Mouse (Mus musculus) hindbrain, embryonic 15.5 days (tissue): ENCODE measurements around the gene Cdc34b. TPM values are rescaled to one million over a fixed set of nuclear protein-coding genes. Genes with fewer than 3 reads are reported as not detected.

Source experiments
- ATAC-seq: fragments of 200-750 bp; cut with Nextera tagmentation; 2 replicates; pipeline ENCODE4 v1.8.0; 2017; ENCODE audit warnings: low read depth, moderate number of reproducible peaks, moderate TSS enrichment; ENCODE audit not compliant: low FRiP score
- H3K27ac ChIP-seq: fragments of 300-500 bp; sonication (generic); replicated peaks from 2 replicates; pipeline ENCODE4 v1.5.1; 2015; ENCODE audit warnings: mild to moderate bottlenecking, inconsistent platforms
- H3K27me3 ChIP-seq: fragments of 300-500 bp; sonication (generic); 2 replicates; pipeline ENCODE4 v1.6.1; 2015; ENCODE audit warnings: control low read depth, inconsistent platforms
- H3K36me3 ChIP-seq: fragments of 300-500 bp; sonication (generic); 2 replicates; pipeline ENCODE4 v1.6.1; 2015; ENCODE audit warnings: control low read depth, inconsistent platforms
- H3K4me1 ChIP-seq: fragments of 300-500 bp; sonication (generic); replicated peaks from 2 replicates; pipeline ENCODE4 v1.6.1; 2015; ENCODE audit warnings: control low read depth, inconsistent platforms
- H3K4me2 ChIP-seq: fragments of 300-500 bp; sonication (generic); 2 replicates; pipeline ENCODE4 v1.6.1; 2015; ENCODE audit warnings: moderate library complexity, mild to moderate bottlenecking, inconsistent platforms
- H3K4me3 ChIP-seq: fragments of 300-500 bp; sonication (generic); 2 replicates; pipeline ENCODE4 v1.5.1; 2015; ENCODE audit warnings: mild to moderate bottlenecking, inconsistent platforms
- H3K9ac ChIP-seq: fragments of 300-500 bp; sonication (generic); 2 replicates; pipeline ENCODE4 v1.6.1; 2015; ENCODE audit warnings: inconsistent platforms
- H3K9me3 ChIP-seq: fragments of 300-500 bp; sonication (generic); 2 replicates; pipeline ENCODE4 v1.6.1; 2016; ENCODE audit warnings: control low read depth, inconsistent platforms
- polyA plus RNA-seq: library from polyadenylated mRNA; unstranded; fragments of >200 nt; fragmentation: Nextera tagmentation; extraction: Ambion mirVana; gene quantifications from 2 replicates; pipeline ENCODE4 v1.2.1, GENCODE M21; 2015

Gene Cdc34b
- polyA plus RNA-seq, 1 experiment from 2014 or later, result not detected

- no peak overlapping the region for H3K27ac ChIP-seq
- no peaks in the 10 kb centered on the region for H3K27me3 ChIP-seq
- H3K4me3 ChIP-seq, result no peak overlapping the region
- ATAC-seq, result no peak
- no peak overlapping the region for H3K9ac ChIP-seq
- no peaks in the 10 kb centered on the region for H3K4me1 ChIP-seq
- no peaks in the 10 kb centered on the region for H3K9me3 ChIP-seq
- no peak overlapping the region for H3K4me2 ChIP-seq
- H3K36me3 ChIP-seq, result no peaks in the 10 kb centered on the region
Observed at GRCm38 (mm10) chr11:94791700-94792099, 50.1 kb downstream of the Cdc34b start.

Other genes with a start within 250 kb of the Cdc34b start
- 1.0 and 2.5 TPM in 2 replicates for gene Epn3, start 241.8 kb upstream of the Cdc34b start, polyA plus RNA-seq
- gene Mycbpap, start 220.0 kb upstream of the Cdc34b start, polyA plus RNA-seq, result 3.8 and 4.8 TPM in 2 replicates
- 8.6 and 9.3 TPM in 2 replicates for gene Rsad1, start 192.5 kb upstream of the Cdc34b start, polyA plus RNA-seq
- gene Chad, start 176.7 kb upstream of the Cdc34b start, polyA plus RNA-seq, result 0.34 and 0.54 TPM in 2 replicates
- 2.0 and 2.2 TPM in 2 replicates for gene Acsf2, start 139.9 kb upstream of the Cdc34b start, polyA plus RNA-seq
- gene Lrrc59, start 112.0 kb upstream of the Cdc34b start, polyA plus RNA-seq, result 160 and 164 TPM in 2 replicates
- 139 and 155 TPM in 2 replicates for gene Mrpl27, start 88.0 kb upstream of the Cdc34b start, polyA plus RNA-seq
- 4.0 and 5.8 TPM in 2 replicates for gene Eme1, start 87.8 kb upstream of the Cdc34b start, polyA plus RNA-seq
- 13.6 and 15.1 TPM in 2 replicates for gene Xylt2, start 64.3 kb upstream of the Cdc34b start, polyA plus RNA-seq
- gene Gm11541, start 37.3 kb upstream of the Cdc34b start, polyA plus RNA-seq, result 0.17 and 0.30 TPM in 2 replicates
- gene Tmem92, start 40.9 kb downstream of the Cdc34b start, polyA plus RNA-seq, result not detected in 2 replicates
- 120 and 145 TPM in 2 replicates for gene Col1a1, start 194.4 kb downstream of the Cdc34b start, polyA plus RNA-seq
- not detected in 2 replicates for gene Hils1, start 225.8 kb downstream of the Cdc34b start, polyA plus RNA-seq
- gene Sgca, start 234.5 kb downstream of the Cdc34b start, polyA plus RNA-seq, result 0.19 TPM in 1 of 2 replicates, not detected in the other
- 20.7 and 21.4 TPM in 2 replicates for gene Ppp1r9b, start 249.3 kb downstream of the Cdc34b start, polyA plus RNA-seq